Mouse (Mus musculus): ENCODE data around the gene Plbd2. TPM values are rescaled to one million over a fixed set of nuclear protein-coding genes. Genes with fewer than 3 reads are reported as not detected.

Plbd2 gene
- total RNA-seq, 1 experiment from 2014 or later: 63.6 TPM

DNA sequence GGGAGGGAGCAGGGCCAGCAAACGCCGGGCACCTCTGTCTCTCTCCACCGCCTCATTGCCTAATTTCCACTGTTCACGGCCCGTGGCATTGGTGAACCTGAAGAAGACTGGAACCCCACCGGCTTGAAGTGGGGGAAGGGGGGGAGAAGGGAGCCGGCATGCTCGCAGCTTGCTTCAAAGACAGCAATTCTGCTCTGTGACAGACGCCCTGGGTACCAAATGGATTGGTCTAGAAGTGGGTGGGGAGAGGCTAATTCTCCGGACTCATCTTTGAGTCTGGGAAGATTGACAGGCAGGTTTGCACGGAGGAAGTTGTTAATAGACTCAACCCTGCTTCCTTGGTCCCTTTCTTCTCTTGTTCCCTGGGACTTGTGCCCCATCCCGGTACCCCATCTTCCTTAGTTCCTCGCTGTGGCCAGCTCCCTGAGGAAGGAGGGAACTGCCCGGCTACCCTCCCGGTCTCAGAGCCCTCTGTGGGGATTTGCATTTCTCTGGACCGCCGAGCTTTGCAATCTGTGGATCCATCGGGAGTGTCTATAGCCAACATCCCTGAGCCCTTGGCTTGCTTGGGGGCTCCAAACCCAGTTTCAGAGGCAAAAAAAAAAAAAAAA is 66.4 kb downstream of the Plbd2 start:
- DNase-seq: no peak

DNA sequence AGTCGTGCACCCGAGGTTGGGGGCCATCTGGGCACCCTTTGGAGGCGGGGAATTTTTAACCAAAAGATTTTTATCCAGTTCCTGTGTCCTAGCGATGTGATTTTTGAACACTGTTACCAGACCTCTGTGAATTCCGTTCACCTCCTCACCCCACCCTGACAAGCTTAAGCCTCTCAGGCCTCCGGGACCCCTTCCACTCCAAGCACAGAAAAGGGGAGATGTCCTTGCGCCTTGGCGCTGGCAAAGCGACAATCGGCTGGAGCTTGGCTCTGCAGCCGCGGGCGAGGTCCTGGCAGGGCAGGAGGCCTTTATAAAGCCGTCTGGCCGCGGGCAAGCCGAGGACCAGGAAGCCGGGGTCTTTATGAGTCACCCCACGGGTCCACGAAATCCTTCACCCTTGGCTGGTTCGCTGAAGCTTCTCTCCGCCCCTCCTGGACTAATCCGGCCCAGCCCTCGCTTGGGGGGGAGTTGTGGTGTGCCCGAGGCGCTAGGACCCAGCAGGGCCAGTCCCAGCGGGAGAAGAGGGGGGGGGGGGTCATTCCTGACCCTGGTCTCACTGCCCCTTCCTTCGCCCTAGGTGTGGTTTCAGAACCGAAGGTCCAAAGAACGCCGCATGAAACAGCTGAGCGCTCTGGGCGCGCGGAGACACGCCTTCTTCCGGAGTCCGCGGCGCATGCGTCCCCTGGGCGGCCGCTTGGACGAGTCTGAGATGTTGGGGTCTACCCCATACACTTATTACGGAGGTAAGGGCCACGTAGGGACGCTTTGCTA is 67.5 kb downstream of the Plbd2 start:
- no peak for DNase-seq

DNA sequence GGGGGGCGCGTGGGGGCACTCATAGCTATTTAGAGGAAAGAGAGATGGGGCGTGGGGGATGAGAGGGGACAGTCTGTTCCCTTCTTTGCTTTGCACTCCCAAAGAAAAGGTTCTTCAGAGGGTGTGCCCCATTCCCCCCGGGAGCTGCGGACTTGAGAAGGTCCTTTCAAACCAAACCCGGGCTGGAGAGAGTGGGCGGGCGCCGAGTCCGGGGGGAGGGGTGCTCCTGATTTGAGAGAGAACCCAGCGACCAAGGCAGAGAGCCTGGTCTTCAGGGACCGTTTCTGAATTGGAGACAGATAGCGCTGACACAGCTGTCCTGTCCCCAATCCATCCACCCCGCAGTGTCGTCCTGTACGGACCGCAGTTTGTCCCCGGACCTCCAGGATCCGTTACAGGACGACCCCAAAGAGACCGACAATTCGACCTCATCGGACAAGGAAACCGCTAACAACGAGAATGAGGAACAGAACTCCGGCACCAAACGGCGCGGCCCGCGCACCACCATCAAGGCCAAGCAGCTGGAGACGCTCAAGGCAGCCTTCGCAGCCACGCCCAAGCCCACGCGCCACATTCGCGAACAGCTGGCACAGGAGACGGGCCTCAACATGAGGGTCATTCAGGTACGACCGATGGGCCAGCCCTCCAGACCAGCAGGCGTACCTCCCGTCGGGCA is 68.3 kb downstream of the Plbd2 start:
- no peak for DNase-seq

DNA sequence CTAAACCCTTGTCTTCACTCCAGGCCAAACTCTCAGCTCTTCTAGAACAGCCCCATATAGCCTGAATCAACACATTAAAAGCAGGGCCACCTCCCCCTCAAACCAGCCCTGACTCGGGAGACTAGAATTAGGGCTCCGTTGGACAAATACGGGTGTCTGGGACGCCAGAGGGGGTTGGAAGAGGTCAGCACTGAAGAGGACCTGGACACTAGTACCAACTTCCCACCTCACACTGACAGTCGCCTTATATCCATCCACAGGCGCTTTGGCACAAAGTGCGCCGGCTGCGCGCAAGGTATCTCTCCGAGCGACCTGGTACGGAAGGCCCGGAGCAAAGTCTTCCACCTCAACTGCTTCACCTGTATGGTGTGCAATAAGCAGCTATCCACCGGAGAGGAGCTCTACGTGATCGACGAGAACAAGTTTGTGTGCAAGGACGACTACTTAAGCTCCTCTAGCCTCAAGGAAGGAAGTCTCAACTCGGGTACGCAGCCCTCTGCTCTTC is 69.1 kb downstream of the Plbd2 start:
- DNase-seq: no peak

Other genes with a start within 250 kb of the Plbd2 start
- gene Lhx5, start 71.9 kb downstream of the Plbd2 start, total RNA-seq (2021): not detected in 2 replicates
- 43.0 and 43.7 TPM in 2 replicates for gene Sdsl, start 30.8 kb downstream of the Plbd2 start, total RNA-seq (2021)
- 3.5 and 28.1 TPM in 2 replicates for gene Sds, start 27.1 kb downstream of the Plbd2 start, total RNA-seq (2021)
- 33.5 and 35.6 TPM in 2 replicates for gene Slc8b1, start 7.5 kb upstream of the Plbd2 start, total RNA-seq (2021)
- gene Tpcn1, start 85.0 kb upstream of the Plbd2 start, total RNA-seq (2021): 56.5 and 57.5 TPM in 2 replicates
- 0.30 and 0.48 TPM in 2 replicates for gene Iqcd, start 85.4 kb upstream of the Plbd2 start, total RNA-seq (2021)
- gene Rita1, start 109.0 kb upstream of the Plbd2 start, total RNA-seq (2021): 15.6 and 16.0 TPM in 2 replicates
- 38.6 and 45.9 TPM in 2 replicates for gene Ddx54, start 109.1 kb upstream of the Plbd2 start, total RNA-seq (2021)
- 0.63 and 0.98 TPM in 2 replicates for gene Cfap73, start 130.6 kb upstream of the Plbd2 start, total RNA-seq (2021)
- gene Rasal1, start 145.2 kb upstream of the Plbd2 start, total RNA-seq (2021): 8.3 and 13.1 TPM in 2 replicates
- 7.3 and 8.0 TPM in 2 replicates for gene Dtx1, start 208.3 kb upstream of the Plbd2 start, total RNA-seq (2021)
- 0.08 and 0.30 TPM in 2 replicates for gene Oas2, start 246.2 kb upstream of the Plbd2 start, total RNA-seq (2021)

All from adrenal gland, postnatal 14 days (tissue).